Mouse (Mus musculus) CD8-positive naive resting alpha-beta T cell, adult 2 months (primary cell): Measurements from ENCODE around the gene Olfr1366.
"Not testable (repeated sequence)": the region's sequence is repeated elsewhere in the genome, so short reads cannot be mapped to it uniquely, and the experiment has no call there.

ENCODE experiments used
- DNase-seq, 2 experiments: peaks; one replicate each; pipeline ENCODE4 v3.0.0; 2022; ENCODE audit warnings: low read depth in 2 of 2, low spot score in 2 of 2

The Olfr1366 gene

GRCm38 (mm10) chr13:21542708-21543107 lies at the start of gene Olfr1366:
Olfr1366 (minus strand) TSS chr13:21542808.
- no peak for DNase-seq

GRCm38 (mm10) chr13:21591618-21592017 lies 49.0 kb upstream of the Olfr1366 start:
- no peak for DNase-seq

GRCm38 (mm10) chr13:21581659-21582058 lies 39.1 kb upstream of the Olfr1366 start, which contains the start of gene Olfr1364:
Olfr1364 (minus strand) TSS chr13:21581759.
- no peak for DNase-seq

DNA sequence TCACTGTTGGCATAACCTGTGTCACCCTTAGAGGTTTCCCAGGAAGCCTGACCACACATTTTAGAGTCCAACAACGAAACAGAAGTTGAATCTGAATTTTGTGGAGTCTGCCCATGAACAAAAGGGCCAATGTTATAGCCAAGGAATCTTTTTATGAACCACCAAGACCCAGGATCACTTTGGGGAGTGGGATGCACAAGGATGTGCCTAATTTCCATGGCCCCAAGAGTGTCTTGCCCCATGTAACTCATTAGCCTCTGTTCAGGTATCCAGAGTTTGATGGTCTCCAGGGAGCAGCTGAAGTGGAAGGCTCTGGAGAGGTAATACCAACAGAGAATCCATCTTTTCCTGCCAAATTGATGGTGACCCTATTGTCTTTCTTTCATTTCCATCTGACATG lies 17.2 kb upstream of the Olfr1366 start, which contains the start of gene Olfr1535:
TSS of gene Olfr1535 (minus strand) at position 101 of the 400 bp plus-strand sequence.
- DNase-seq = no peak

DNA sequence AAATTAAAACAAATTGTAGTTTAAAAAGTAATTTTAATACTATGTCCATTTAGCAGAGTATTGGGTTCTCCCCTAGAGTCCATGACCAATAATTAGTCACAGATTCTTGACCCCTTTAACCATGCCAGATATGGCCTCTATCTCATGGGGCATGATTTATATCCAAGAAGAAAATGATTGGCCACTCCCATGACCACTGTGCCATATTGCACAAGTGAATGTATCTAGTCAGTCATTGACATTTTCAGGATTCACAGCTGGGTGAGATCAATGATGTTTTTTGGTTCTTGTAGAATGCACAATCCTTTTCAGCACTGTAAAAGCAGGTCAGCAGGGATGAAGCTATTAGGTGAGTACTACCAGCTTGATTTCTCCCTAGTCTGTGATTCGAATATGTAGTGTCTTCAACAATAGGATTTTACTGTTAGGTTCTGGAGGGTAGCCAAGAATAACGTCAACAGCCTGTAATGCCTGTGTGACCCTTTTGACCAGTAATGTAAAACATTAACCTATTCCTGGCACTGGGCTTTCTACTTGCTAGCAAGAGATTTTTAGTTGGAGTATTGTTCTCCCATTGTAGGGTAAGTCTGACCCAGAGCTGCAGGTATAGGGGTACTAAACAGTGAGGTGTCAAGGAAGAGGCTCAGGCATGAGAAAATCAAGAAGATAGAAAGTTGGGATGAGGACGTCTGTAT lies 8.0 kb upstream of the Olfr1366 start:
- no peak for DNase-seq

GRCm38 (mm10) chr13:21549487-21549886 lies 6.9 kb upstream of the Olfr1366 start:
- no peak for DNase-seq

- peak; percentile 71 to 83 for DNase-seq
These were observed 11.8 kb downstream of the Olfr1366 start, which contains the start of gene Zkscan8 for GRCm38 (mm10) chr13:21530781-21531201. Zkscan8 (minus strand) TSS chr13:21531120.

DNA sequence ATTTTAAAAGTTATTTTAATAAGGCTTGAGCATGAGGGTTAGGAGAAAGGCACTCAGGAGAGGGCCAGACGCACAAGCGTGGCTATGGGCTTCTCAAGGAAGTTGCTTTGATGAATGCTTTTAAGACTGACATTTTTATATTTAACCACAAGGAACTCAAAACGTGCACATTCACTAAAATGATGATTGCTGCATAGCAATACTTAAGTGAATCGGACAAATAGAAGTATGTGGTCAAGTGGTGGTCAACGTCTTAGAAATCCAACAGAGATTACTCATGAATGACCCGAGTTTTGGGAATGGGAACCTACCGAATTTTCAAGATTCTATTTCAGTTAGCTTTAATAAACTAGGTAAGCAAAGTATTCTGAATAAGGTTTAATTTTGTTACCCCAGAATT lies 12.5 kb downstream of the Olfr1366 start:
- DNase-seq = no peak

GRCm38 (mm10) chr13:21506221-21506649 lies 36.4 kb downstream of the Olfr1366 start:
- DNase-seq = peak; percentile 43 to 66

DNA sequence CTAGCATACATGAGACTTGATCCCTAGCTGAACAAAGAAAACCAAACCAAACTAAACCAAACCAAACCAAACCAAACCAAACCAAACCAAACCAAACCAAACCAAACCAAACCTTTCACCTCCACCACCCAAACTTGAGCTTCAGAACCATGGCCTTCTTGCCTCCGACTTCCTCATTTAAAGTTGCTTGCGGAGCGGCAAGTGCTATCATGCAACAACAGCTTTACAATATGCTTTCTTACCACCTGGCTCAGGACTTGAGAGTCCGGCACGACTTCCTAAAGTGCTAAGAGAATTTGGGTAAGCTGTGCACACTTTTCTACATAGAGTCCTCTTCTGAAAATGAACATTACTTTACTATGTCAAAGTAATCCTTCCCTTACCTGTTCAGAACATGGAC lies 40.3 kb downstream of the Olfr1366 start:
- no peak for DNase-seq

DNA sequence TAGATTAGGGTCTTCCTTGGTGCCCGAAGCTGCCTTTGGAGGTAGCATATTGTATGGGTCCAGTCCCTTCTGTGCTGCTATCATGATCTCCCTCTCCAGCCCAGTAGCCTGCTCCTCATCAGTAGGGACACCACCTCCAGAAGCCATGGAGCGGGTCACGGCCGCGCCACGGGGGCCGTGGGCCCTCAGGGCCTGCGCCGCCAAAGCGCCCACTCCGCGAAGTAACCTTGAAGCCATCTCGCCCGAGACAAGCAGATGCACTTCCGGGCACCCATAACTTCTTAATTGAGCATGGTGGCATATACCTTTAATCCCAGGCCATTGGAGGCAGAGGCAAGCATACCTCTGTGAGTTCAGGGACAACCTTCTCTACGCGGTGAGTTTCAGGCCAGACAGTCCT lies 41.4 kb downstream of the Olfr1366 start, which contains the start of gene Gm11273:
TSS of gene Gm11273 (minus strand) at position 237 of the 400 bp plus-strand sequence.
- DNase-seq = not testable (repeated sequence)

- no peak for DNase-seq
These were observed 47.5 kb downstream of the Olfr1366 start, which contains the start of gene AK157302 for GRCm38 (mm10) chr13:21495080-21495479. AK157302 (plus strand) TSS chr13:21495223.

DNA sequence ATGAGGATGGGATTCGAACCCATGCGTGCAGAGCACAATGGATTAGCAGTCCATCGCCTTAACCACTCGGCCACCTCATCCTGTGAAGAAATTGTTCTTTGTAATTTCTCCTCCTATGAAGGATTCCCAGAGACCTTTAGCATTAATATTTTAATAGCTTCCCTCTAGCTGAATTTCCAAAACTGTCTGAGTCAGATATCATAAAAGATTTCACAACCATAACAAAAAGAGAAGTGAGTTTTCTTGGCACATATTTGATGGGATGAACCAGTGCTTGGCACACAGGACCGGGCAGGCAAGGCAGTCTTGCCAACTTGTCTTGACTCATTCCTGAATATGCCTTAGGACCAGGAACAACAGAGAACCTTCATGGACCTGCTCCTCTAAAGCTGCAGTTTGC lies 49.8 kb downstream of the Olfr1366 start:
- DNase-seq = no peak

DNA sequence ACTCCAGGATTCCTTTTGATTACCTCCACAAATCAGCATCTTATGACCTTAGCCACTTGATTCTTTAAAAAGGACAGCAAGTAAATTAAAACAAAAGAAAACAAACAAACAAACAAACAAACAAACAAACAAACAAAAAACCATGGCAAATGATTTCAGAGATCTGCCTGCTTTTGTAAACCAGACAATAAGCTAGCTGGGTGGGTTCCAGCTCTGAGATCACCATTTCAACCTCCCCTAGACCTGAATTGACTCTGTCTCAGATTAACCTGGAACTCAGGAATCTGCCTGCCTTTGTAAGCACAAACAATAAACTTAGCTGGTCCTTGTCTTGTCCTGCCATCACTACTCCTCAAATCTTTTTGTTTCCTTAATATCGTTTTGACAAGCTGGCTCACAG lies 55.7 kb downstream of the Olfr1366 start:
- no peak for DNase-seq
